In genomic region chr3:155092081-155092480, GRCm38 (mm10) we compare ENCODE assay signal across 10 mouse cellular contexts. TPM values are rescaled to one million over a fixed set of nuclear protein-coding genes. Genes with fewer than 3 reads are reported as not detected.
A peak's percentile ranks its signal among the peaks of the same experiment; 100 is the strongest.
DNase-seq lines count a peak whose midpoint lies in the region; ATAC-seq and TF ChIP-seq lines count a peak whose summit lies in the region.
"Had no signal": no experiment of that assay in that cellular context is flagged by ENCODE, and none has a peak within 500 bp of the region (broad histone marks: within the 10 kb centered on the region; RNA-seq: fewer than 3 reads in every experiment).

No protein-coding gene starts in this region.

- no peak overlapping the region for H3K9ac ChIP-seq in heart, embryonic 13.5 days
- H3K9ac ChIP-seq in MEL (ENCODE audit: control insufficient read depth, low read depth, low read length, poor library complexity, severe bottlenecking) = no peak overlapping the region
- H3K9ac ChIP-seq in hindbrain, embryonic 12.5 days = no peak overlapping the region

- peaks cover 13% of the 10 kb centered on the region for H3K4me1 ChIP-seq in heart, embryonic 13.5 days
- H3K4me1 ChIP-seq in MEL (ENCODE audit: control insufficient read depth in 1 of 2, insufficient read depth in 2 of 2, low read length in 2 of 2) = no peaks in the 10 kb centered on the region; a peak in 1 of 4 replicates
- peaks cover 8% of the 10 kb centered on the region; the same call in 1 of the 2 replicates for H3K4me1 ChIP-seq in hindbrain, embryonic 12.5 days
- H3K4me1 ChIP-seq in midbrain, embryonic 10.5 days = peaks cover 16% of the 10 kb centered on the region

- no peak for TF ChIP-seq POLR2A in MEL (IDR thresholded peaks at IDR 0.05; ENCODE audit: control insufficient read depth in 1 of 2, insufficient read depth in 1 of 2, low read depth in 1 of 2, low read length in 2 of 2, poor library complexity in 1 of 2)

- H3K27me3 ChIP-seq in heart, embryonic 13.5 days (replicated peaks) = no peaks in the 10 kb centered on the region
- H3K27me3 ChIP-seq in MEL (ENCODE audit: control insufficient read depth in 1 of 2, insufficient read depth in 2 of 2, low read length in 2 of 2) = no peaks in the 10 kb centered on the region
- H3K27me3 ChIP-seq in hindbrain, embryonic 12.5 days = no peaks in the 10 kb centered on the region
- H3K27me3 ChIP-seq in midbrain, embryonic 10.5 days (ENCODE audit: low read depth, poor library complexity, severe bottlenecking) = no peaks in the 10 kb centered on the region

- peaks cover 24% of the 10 kb centered on the region for H3K36me3 ChIP-seq in heart, embryonic 13.5 days
- peaks cover 0 to 8% of the 10 kb centered on the region in 2 experiments; a peak in 2 of 4 replicates for H3K36me3 ChIP-seq in MEL (ENCODE audit: control insufficient read depth in 1 of 2, insufficient read depth in 2 of 2, low read length in 2 of 2)
- H3K36me3 ChIP-seq in hindbrain, embryonic 12.5 days = peaks cover 8% of the 10 kb centered on the region
- peaks cover 19% of the 10 kb centered on the region for H3K36me3 ChIP-seq in midbrain, embryonic 10.5 days

- H3K4me2 ChIP-seq in heart, embryonic 13.5 days = peak overlapping the region; percentile 81
- peak overlapping the region; percentile 64 for H3K4me2 ChIP-seq in hindbrain, embryonic 12.5 days (replicated peaks)

- H3K4me3 ChIP-seq in heart, embryonic 13.5 days = peak overlapping the region; percentile 78
- peak overlapping the region in 1 of 2 experiments; percentile 70; a peak in 2 of 4 replicates for H3K4me3 ChIP-seq in MEL (ENCODE audit: control insufficient read depth in 1 of 2, insufficient read depth in 1 of 2, low read depth in 2 of 2, low read length in 2 of 2)
- H3K4me3 ChIP-seq in hindbrain, embryonic 12.5 days = 0 out of 2 replicates have a peak overlapping the region, but pooled peaks have one; percentile 60
- H3K4me3 ChIP-seq in midbrain, embryonic 10.5 days = peak overlapping the region; percentile 61

- intact Hi-C loops in heart, postnatal 14 days (cut with DNase I) = loop anchor here (5.0 kb wide), 2 partner anchors 35 to 495 kb away; partner anchors contain the start of genes Cryz, Tnni3k and Tyw3

- no peak for ATAC-seq in heart, embryonic 13.5 days (ENCODE audit: extremely low read depth, insufficient number of reproducible peaks, low FRiP score, low TSS enrichment)
- ATAC-seq in hindbrain, embryonic 12.5 days (ENCODE audit: low FRiP score) = no peak

- no peak overlapping the region for H3K27ac ChIP-seq in heart, embryonic 13.5 days (replicated peaks)
- no peak overlapping the region for H3K27ac ChIP-seq in MEL (ENCODE audit: control insufficient read depth, low read depth, low read length)
- H3K27ac ChIP-seq in hindbrain, embryonic 12.5 days = no peak overlapping the region
- H3K27ac ChIP-seq in midbrain, embryonic 10.5 days (replicated peaks) = no peak overlapping the region

- no peak for DNase-seq in heart, postnatal 14 days
- DNase-seq in MEL (ENCODE audit: low read depth, low spot score) = peak; percentile 5
- DNase-seq in midbrain, embryonic 10.5 days (ENCODE audit: low spot score) = no peak
- no peak for DNase-seq in frontal cortex, postnatal 10 days (ENCODE audit: low spot score in 2 of 2)
- no peak for DNase-seq in thymus, adult 18-20 months
- DNase-seq in embryo, embryonic 11 days = no peak
- DNase-seq: cerebellum, adult 8-10 months; kidney, adult 11 months had no signal

- 89% methylated on average over 6 of the region's 6 CpGs for WGBS in heart, embryonic 13.5 days
- WGBS in hindbrain, embryonic 12.5 days = 95% methylated on average over 6 of the region's 6 CpGs
- WGBS in midbrain, embryonic 10.5 days = 94% methylated on average over 6 of the region's 6 CpGs

- no peak for TF ChIP-seq RAD21 in MEL (IDR thresholded peaks at IDR 0.05; ENCODE audit: low read depth, low read length)

- no peak for TF ChIP-seq EP300 in MEL (IDR thresholded peaks at IDR 0.05; ENCODE audit: low read depth in 1 of 2, low read length in 2 of 2)

- no peaks in the 10 kb centered on the region for H3K9me3 ChIP-seq in heart, embryonic 13.5 days
- H3K9me3 ChIP-seq in MEL (replicated peaks; ENCODE audit: insufficient read depth, low read length) = no peaks in the 10 kb centered on the region
- H3K9me3 ChIP-seq in hindbrain, embryonic 12.5 days (replicated peaks) = no peaks in the 10 kb centered on the region
- no peaks in the 10 kb centered on the region for H3K9me3 ChIP-seq in midbrain, embryonic 10.5 days (replicated peaks)

- H3K79me2 ChIP-seq in MEL (ENCODE audit: control insufficient read depth, insufficient read depth, low read length, poor library complexity) = no peaks in the 10 kb centered on the region; the same call in 1 of the 2 replicates

- TF ChIP-seq CTCF in MEL (IDR thresholded peaks at IDR 0.05 in 2 of 3, conservative IDR thresholded peaks at IDR 0.05 in 1 of 3; ENCODE audit: control insufficient read depth in 1 of 3, insufficient read depth in 1 of 3, low read depth in 2 of 3, low read length in 3 of 3, poor library complexity in 1 of 3, severe bottlenecking in 1 of 3) = no peak

TF ChIP-seq in MEL, 35 proteins besides CTCF, POLR2A, EP300 and RAD21:
- TF ChIP-seq POLR2AphosphoS5 (IDR thresholded peaks at IDR 0.05; ENCODE audit: borderline replicate concordance, low read depth, low read length) = no peak
- TF ChIP-seq MAFK (IDR thresholded peaks at IDR 0.05; ENCODE audit: borderline replicate concordance, low read depth, low read length) = no peak
- TF ChIP-seq KAT2A (conservative IDR thresholded peaks at IDR 0.05; ENCODE audit: low read depth, low read length) = no peak
- TF ChIP-seq MYB (IDR thresholded peaks at IDR 0.05; ENCODE audit: low read depth, low read length) = no peak
- no peak for TF ChIP-seq ZMIZ1 (IDR thresholded peaks at IDR 0.05; ENCODE audit: low read depth, low read length)
- no peak for TF ChIP-seq NRF1 (IDR thresholded peaks at IDR 0.05; ENCODE audit: insufficient read depth, low read depth, low read length, poor library complexity, severe bottlenecking)
- TF ChIP-seq ETS1 (IDR thresholded peaks at IDR 0.05; ENCODE audit: low read depth, low read length) = no peak
- no peak for TF ChIP-seq HCFC1 (IDR thresholded peaks at IDR 0.05; ENCODE audit: low read depth, low read length)
- TF ChIP-seq TCF12 (IDR thresholded peaks at IDR 0.05; ENCODE audit: low read depth, low read length) = no peak
- no peak for TF ChIP-seq ZKSCAN1 (IDR thresholded peaks at IDR 0.05; ENCODE audit: low read depth, low read length)
- TF ChIP-seq CHD1 (IDR thresholded peaks at IDR 0.05; ENCODE audit: low read depth, low read length) = no peak
- no peak for TF ChIP-seq UBTF (IDR thresholded peaks at IDR 0.05; ENCODE audit: borderline replicate concordance, insufficient read depth, low read depth, low read length)
- TF ChIP-seq SMC3 (IDR thresholded peaks at IDR 0.05; ENCODE audit: low read depth, low read length) = no peak

RNA-seq across cellular contexts. Expression of gene Fpgt, which starts 1.1 kb away (rescaled TPM):
- 10.9 and 13.9 TPM in 2 replicates for polyA plus RNA-seq in heart, embryonic 13.5 days (2015; fragmentation: Nextera tagmentation; extraction: Ambion mirVana)
- total RNA-seq in heart, postnatal 14 days (2021) = 10 to 100 TPM in 1 of 2 experiments, 1 to 10 TPM in 1; 9.1 to 11.3 TPM
- total RNA-seq in MEL (2012; rRNA removed) = 10.6 and 10.8 TPM in 2 replicates
- 1 to 10 TPM in 1 of 2 experiments, not detected in 1; 8.0 TPM for polyA plus RNA-seq in MEL (2012; ENCODE audit: insufficient read depth in 1 of 2, insufficient read length in 2 of 2, low read depth in 1 of 2, low replicate concordance in 2 of 2, missing spikeins in 1 of 2)
- 20.5 and 27.8 TPM in 2 replicates for polyA plus RNA-seq in hindbrain, embryonic 12.5 days (2016; fragmentation: Nextera tagmentation; extraction: Ambion mirVana)
- polyA plus RNA-seq in midbrain, embryonic 10.5 days (2016; fragmentation: Nextera tagmentation; extraction: Ambion mirVana) = 15.1 and 16.7 TPM in 2 replicates

RNA-seq across cellular contexts. Expression of gene Lrriq3, which starts 1.2 kb away (rescaled TPM):
- 0.57 and 0.92 TPM in 2 replicates for polyA plus RNA-seq in heart, embryonic 13.5 days (2015; fragmentation: Nextera tagmentation; extraction: Ambion mirVana)
- total RNA-seq in heart, postnatal 14 days (2021) = under 1 TPM; 0.22 to 0.43 TPM
- 0.19 and 0.26 TPM in 2 replicates for total RNA-seq in MEL (2012; rRNA removed)
- under 1 TPM in 1 of 2 experiments, not detected in 1; 0.24 TPM for polyA plus RNA-seq in MEL (2012; ENCODE audit: insufficient read depth in 1 of 2, insufficient read length in 2 of 2, low read depth in 1 of 2, low replicate concordance in 2 of 2, missing spikeins in 1 of 2)
- polyA plus RNA-seq in hindbrain, embryonic 12.5 days (2016; fragmentation: Nextera tagmentation; extraction: Ambion mirVana) = 1.3 and 1.8 TPM in 2 replicates
- 1.3 and 1.4 TPM in 2 replicates for polyA plus RNA-seq in midbrain, embryonic 10.5 days (2016; fragmentation: Nextera tagmentation; extraction: Ambion mirVana)

RNA-seq across cellular contexts. Expression of gene Tnni3k, which starts 36.9 kb away (rescaled TPM):
- polyA plus RNA-seq in heart, embryonic 13.5 days (2015; fragmentation: Nextera tagmentation; extraction: Ambion mirVana) = 47.6 and 50.0 TPM in 2 replicates
- total RNA-seq in heart, postnatal 14 days (2021) = 10 to 100 TPM; 87.0 to 90.5 TPM
- not detected in 2 replicates for total RNA-seq in MEL (2012; rRNA removed)
- polyA plus RNA-seq in MEL (2012; ENCODE audit: insufficient read depth in 1 of 2, insufficient read length in 2 of 2, low read depth in 1 of 2, low replicate concordance in 2 of 2, missing spikeins in 1 of 2) = not detected
- 0.10 and 0.17 TPM in 2 replicates for polyA plus RNA-seq in hindbrain, embryonic 12.5 days (2016; fragmentation: Nextera tagmentation; extraction: Ambion mirVana)
- 0.05 TPM in 1 of 2 replicates, not detected in the other for polyA plus RNA-seq in midbrain, embryonic 10.5 days (2016; fragmentation: Nextera tagmentation; extraction: Ambion mirVana)

Comparison
In these comparisons a context has a peak if more than half of its experiments do, and no peak if none do; other contexts are left out.
1. RNA of gene Tnni3k, which starts 36.9 kb away (polyA plus RNA-seq): 47.6 to 50.0 TPM in heart, embryonic 13.5 days; 0.10 to 0.17 TPM in hindbrain, embryonic 12.5 days, not detected in MEL and 0.05 TPM in midbrain, embryonic 10.5 days; every median in the first group is over 10 times any median in the second.